Mouse (Mus musculus): ENCODE measurements around the gene Has3. TPM values are rescaled to one million over a fixed set of nuclear protein-coding genes. Genes with fewer than 3 reads are reported as not detected.
"Not testable (repeated sequence)": the region's sequence is repeated elsewhere in the genome, so short reads cannot be mapped to it uniquely, and the experiment has no call there.

Has3 gene
- polyA plus RNA-seq, 1 experiment: 0.52 TPM

GRCm38 (mm10) chr8:106924057-106924456, 54.0 kb downstream of the Has3 start:
- Histone ChIP-seq H3K27me3 (ENCODE audit: control insufficient read depth, insufficient read depth, low read length) (no peaks in the 10 kb centered on the region), H3K4me1 (ENCODE audit: control insufficient read depth, insufficient read depth, insufficient read length, low read length) (0 out of 2 replicates have a peak, but pooled peaks cover 2% of the 10 kb centered on the region), H3K36me3 (ENCODE audit: control insufficient read depth, insufficient read depth, low read length) (peaks cover 21% of the 10 kb centered on the region), H3K4me3 (ENCODE audit: low read depth, low read length) (no peak overlapping the region), H3K27ac (ENCODE audit: insufficient read depth, low read depth, low read length) (peak overlapping the region; percentile 67; the same call in 1 of the 2 replicates)
- WGBS: 72% methylated on average over 4 of the region's 4 CpGs
- no peak for TF ChIP-seq CTCF (IDR thresholded peaks at IDR 0.05; ENCODE audit: extremely low read depth, insufficient read length, insufficient replicate concordance, low read depth, low read length)
- no peak for TF ChIP-seq POLR2A (IDR thresholded peaks at IDR 0.05; ENCODE audit: low read depth, low read length)

GRCm38 (mm10) chr8:106924904-106925349, 54.9 kb downstream of the Has3 start:
- no peak for TF ChIP-seq CTCF (IDR thresholded peaks at IDR 0.05; ENCODE audit: extremely low read depth, insufficient read length, insufficient replicate concordance, low read depth, low read length)
- no peaks in the 10 kb centered on the region for H3K27me3 ChIP-seq (ENCODE audit: control insufficient read depth, insufficient read depth, low read length)
- 74% methylated on average over 8 of the region's 8 CpGs for WGBS
- no peak overlapping the region for H3K4me3 ChIP-seq (ENCODE audit: low read depth, low read length)
- H3K27ac ChIP-seq (ENCODE audit: insufficient read depth, low read depth, low read length): peak overlapping the region; percentile 67
- 0 out of 2 replicates have a peak, but pooled peaks cover 2% of the 10 kb centered on the region for H3K4me1 ChIP-seq (ENCODE audit: control insufficient read depth, insufficient read depth, insufficient read length, low read length)
- peaks cover 14% of the 10 kb centered on the region for H3K36me3 ChIP-seq (ENCODE audit: control insufficient read depth, insufficient read depth, low read length)

GRCm38 (mm10) chr8:106925446-106925845, 55.4 kb downstream of the Has3 start:
- Histone ChIP-seq H3K27ac (ENCODE audit: insufficient read depth, low read depth, low read length) (no peak overlapping the region; the same call in 1 of the 2 replicates), H3K27me3 (ENCODE audit: control insufficient read depth, insufficient read depth, low read length) (no peaks in the 10 kb centered on the region), H3K4me1 (ENCODE audit: control insufficient read depth, insufficient read depth, insufficient read length, low read length) (0 out of 2 replicates have a peak, but pooled peaks cover 2% of the 10 kb centered on the region), H3K4me3 (ENCODE audit: low read depth, low read length) (no peak overlapping the region), H3K36me3 (ENCODE audit: control insufficient read depth, insufficient read depth, low read length) (peaks cover 14% of the 10 kb centered on the region)
- 85% methylated on average over 4 of the region's 4 CpGs for WGBS
- TF ChIP-seq CTCF (IDR thresholded peaks at IDR 0.05; ENCODE audit: extremely low read depth, insufficient read length, insufficient replicate concordance, low read depth, low read length) (no peak), POLR2A (IDR thresholded peaks at IDR 0.05; ENCODE audit: low read depth, low read length) (no peak)

GRCm38 (mm10) chr8:106927247-106927646, 57.2 kb downstream of the Has3 start:
- WGBS: 49% methylated on average over 4 of the region's 4 CpGs
- TF ChIP-seq POLR2A (IDR thresholded peaks at IDR 0.05; ENCODE audit: low read depth, low read length) (no peak), CTCF (IDR thresholded peaks at IDR 0.05; ENCODE audit: extremely low read depth, insufficient read length, insufficient replicate concordance, low read depth, low read length) (peak; percentile 46; the same call in 1 of the 2 replicates)
- no peak overlapping the region for H3K4me3 ChIP-seq (ENCODE audit: low read depth, low read length)

GRCm38 (mm10) chr8:106928182-106928581, 58.1 kb downstream of the Has3 start:
- H3K27me3 ChIP-seq (ENCODE audit: control insufficient read depth, insufficient read depth, low read length): not testable (repeated sequence)

More at GRCm38 (mm10) chr8:106927247-106927646, 57.2 kb downstream of the Has3 start:
- H3K36me3 ChIP-seq (ENCODE audit: control insufficient read depth, insufficient read depth, low read length): peaks cover 10% of the 10 kb centered on the region
- H3K27me3 ChIP-seq (ENCODE audit: control insufficient read depth, insufficient read depth, low read length): no peaks in the 10 kb centered on the region
- H3K4me1 ChIP-seq (ENCODE audit: control insufficient read depth, insufficient read depth, insufficient read length, low read length): 0 out of 2 replicates have a peak, but pooled peaks cover 2% of the 10 kb centered on the region
- H3K27ac ChIP-seq (ENCODE audit: insufficient read depth, low read depth, low read length): no peak overlapping the region

DNA sequence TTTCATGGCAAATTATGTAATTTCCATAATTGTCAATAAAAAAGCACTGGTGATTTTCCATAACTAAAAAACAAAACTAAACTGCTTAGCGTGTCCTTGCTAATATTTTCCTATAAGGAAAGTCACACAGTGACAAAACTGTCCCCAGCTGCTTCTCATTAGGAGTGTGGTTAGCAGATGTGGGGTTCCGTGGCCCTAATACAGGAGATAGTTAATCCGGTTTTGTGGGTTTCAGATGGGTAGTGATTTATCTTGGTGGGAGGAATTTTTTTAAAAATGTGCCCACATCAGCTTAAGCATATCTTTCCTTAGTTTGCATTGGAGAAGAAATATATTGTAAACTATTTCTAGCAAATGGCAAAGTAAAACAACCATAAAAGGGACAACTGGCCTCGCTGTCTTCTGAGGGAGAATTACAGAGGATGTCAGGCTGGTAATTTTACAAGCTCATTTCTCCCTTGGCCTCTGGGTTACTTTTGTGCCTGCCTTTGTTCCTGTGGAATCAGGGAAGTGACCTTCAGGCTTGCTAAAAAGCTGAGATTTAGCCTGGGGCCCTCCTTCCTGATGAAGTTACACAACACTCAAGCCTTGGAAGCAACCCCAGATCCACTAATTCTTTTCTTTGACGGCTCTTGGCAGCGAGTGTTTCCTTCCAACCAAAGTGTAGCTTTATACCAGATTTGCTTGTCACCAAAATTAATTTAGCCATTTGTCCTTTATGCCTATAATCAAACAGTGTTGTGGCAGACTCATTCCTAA, 59.3 kb downstream of the Has3 start:
- Histone ChIP-seq H3K4me3 (ENCODE audit: low read depth, low read length) (no peak overlapping the region), H3K4me1 (ENCODE audit: control insufficient read depth, insufficient read depth, insufficient read length, low read length) (peaks cover 2% of the 10 kb centered on the region; the same call in 1 of the 2 replicates), H3K36me3 (ENCODE audit: control insufficient read depth, insufficient read depth, low read length) (no peaks in the 10 kb centered on the region), H3K27me3 (ENCODE audit: control insufficient read depth, insufficient read depth, low read length) (no peaks in the 10 kb centered on the region), H3K27ac (ENCODE audit: insufficient read depth, low read depth, low read length) (peak overlapping the region; percentile 33)
- 54% methylated on average over 6 of the region's 6 CpGs for WGBS
- TF ChIP-seq POLR2A (IDR thresholded peaks at IDR 0.05; ENCODE audit: low read depth, low read length) (no peak), CTCF (IDR thresholded peaks at IDR 0.05; ENCODE audit: extremely low read depth, insufficient read length, insufficient replicate concordance, low read depth, low read length) (no peak)

More at GRCm38 (mm10) chr8:106928182-106928581, 58.1 kb downstream of the Has3 start:
- H3K4me1 ChIP-seq (ENCODE audit: control insufficient read depth, insufficient read depth, insufficient read length, low read length); H3K36me3 ChIP-seq (ENCODE audit: control insufficient read depth, insufficient read depth, low read length); H3K4me3 ChIP-seq (ENCODE audit: low read depth, low read length); H3K27ac ChIP-seq (ENCODE audit: insufficient read depth, low read depth, low read length): not testable (repeated sequence)
- WGBS: 93% methylated on average over 11 of the region's 11 CpGs

GRCm38 (mm10) chr8:106929921-106930320, 59.9 kb downstream of the Has3 start:
- H3K4me3 ChIP-seq (ENCODE audit: low read depth, low read length): no peak overlapping the region
- peak overlapping the region; percentile 33 for H3K27ac ChIP-seq (ENCODE audit: insufficient read depth, low read depth, low read length)
- H3K4me1 ChIP-seq (ENCODE audit: control insufficient read depth, insufficient read depth, insufficient read length, low read length): peaks cover 3% of the 10 kb centered on the region; the same call in 1 of the 2 replicates
- H3K27me3 ChIP-seq (ENCODE audit: control insufficient read depth, insufficient read depth, low read length): no peaks in the 10 kb centered on the region
- TF ChIP-seq POLR2A (IDR thresholded peaks at IDR 0.05; ENCODE audit: low read depth, low read length) (no peak), CTCF (IDR thresholded peaks at IDR 0.05; ENCODE audit: extremely low read depth, insufficient read length, insufficient replicate concordance, low read depth, low read length) (no peak)
- H3K36me3 ChIP-seq (ENCODE audit: control insufficient read depth, insufficient read depth, low read length): no peaks in the 10 kb centered on the region
- WGBS: 79% methylated on average over 5 of the region's 5 CpGs

All from small intestine, adult 2 months (tissue).